7 mouse cellular contexts compared by ENCODE assay signal in the genomic region with DNA sequence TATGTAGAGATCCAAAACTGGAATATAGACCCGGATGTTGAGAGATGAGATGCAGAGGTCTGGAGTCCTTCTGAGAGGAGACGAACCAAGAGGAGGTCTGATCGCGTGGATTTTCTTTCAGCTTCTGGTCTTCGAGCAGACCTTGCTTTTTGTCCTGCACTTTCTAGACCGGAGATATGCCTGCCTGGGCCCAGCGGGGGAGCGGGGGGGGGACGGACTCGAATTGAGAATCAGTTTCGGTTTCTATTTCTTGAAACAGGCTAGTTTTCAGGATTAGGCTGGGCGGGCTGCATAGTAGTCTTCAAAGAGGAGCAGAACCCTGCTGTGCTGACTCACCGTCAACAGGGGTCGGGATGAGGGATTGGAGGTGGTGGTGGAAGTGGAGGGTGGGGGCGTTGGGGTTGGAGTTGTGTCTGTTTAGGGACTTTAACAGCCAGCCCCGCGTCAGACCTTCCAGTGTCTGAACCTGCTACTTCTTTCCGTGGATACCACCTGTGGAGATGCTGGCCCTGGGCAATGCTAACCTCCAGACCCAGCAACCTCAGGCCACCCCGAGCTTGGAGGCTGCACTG. TPM values are rescaled to one million over a fixed set of nuclear protein-coding genes. Genes with fewer than 3 reads are reported as not detected.
DNase-seq lines count a peak whose midpoint lies in the region; ATAC-seq and TF ChIP-seq lines count a peak whose summit lies in the region.

Irgm1 (minus strand) TSS at position 483 of the 572 bp plus-strand sequence.

- H3K4me3 ChIP-seq in MEL (ENCODE audit: control insufficient read depth in 1 of 2, insufficient read depth in 1 of 2, low read depth in 2 of 2, low read length in 2 of 2): peak within 1 kb of the TSS; percentile 65 to 86
- H3K4me3 ChIP-seq in bone marrow, adult 2 months (replicated peaks; ENCODE audit: control insufficient read depth, low read depth, low read length): peak within 1 kb of the TSS; percentile 72
- peak within 1 kb of the TSS; percentile 54 for H3K4me3 ChIP-seq in forebrain, embryonic 10.5 days
- H3K4me3 ChIP-seq in heart, postnatal 0 days (ENCODE audit: low read depth, low read length): peak within 1 kb of the TSS; percentile 68

- DNase-seq in MEL (ENCODE audit: low read depth, low spot score): peak; percentile 88
- peak; percentile 44 for DNase-seq in forebrain, embryonic 10.5 days (ENCODE audit: extremely low spot score, low spot score)
- DNase-seq in heart, postnatal 0 days (ENCODE audit: low spot score): peak; percentile 69
- DNase-seq in kidney, postnatal 25 days: peak; percentile 88 to 90
- DNase-seq in lung, postnatal 36 days: peak; percentile 90
- DNase-seq in retina, embryonic 14.5 days (ENCODE audit: low spot score): peak; percentile 54

- H3K27ac ChIP-seq in MEL (ENCODE audit: control insufficient read depth, low read depth, low read length): peak within 1 kb of the TSS; percentile 95
- peak within 1 kb of the TSS; percentile 84 for H3K27ac ChIP-seq in bone marrow, adult 2 months (ENCODE audit: control insufficient read depth, insufficient read depth, low read depth, low read length, poor library complexity)
- H3K27ac ChIP-seq in forebrain, embryonic 10.5 days: peak within 1 kb of the TSS; percentile 73
- peak within 1 kb of the TSS; percentile 90 for H3K27ac ChIP-seq in heart, postnatal 0 days (ENCODE audit: low read depth)

- peaks cover 16% of the 10 kb centered on the region; the same call in 1 of the 2 replicates for H3K79me2 ChIP-seq in MEL (ENCODE audit: control insufficient read depth, insufficient read depth, low read length, poor library complexity)

- TF ChIP-seq POLR2A in MEL (IDR thresholded peaks at IDR 0.05; ENCODE audit: control insufficient read depth in 1 of 2, insufficient read depth in 1 of 2, low read depth in 1 of 2, low read length in 2 of 2, poor library complexity in 1 of 2): peak; percentile 42 to 62; a peak in 2 of 4 replicates
- no peak for TF ChIP-seq POLR2A in bone marrow, adult 2 months (IDR thresholded peaks at IDR 0.05; ENCODE audit: borderline replicate concordance, control insufficient read depth, low read depth, low read length)

- WGBS in bone marrow, adult 2 months: under 1% methylated on average over 19 of the region's 19 CpGs
- 2% methylated on average over 19 of the region's 19 CpGs for WGBS in forebrain, embryonic 10.5 days
- WGBS in heart, postnatal 0 days: under 1% methylated on average over 19 of the region's 19 CpGs

- H3K4me1 ChIP-seq in MEL (ENCODE audit: control insufficient read depth in 1 of 2, insufficient read depth in 2 of 2, low read length in 2 of 2): peaks cover 12 to 35% of the 10 kb centered on the region in 2 experiments
- no peaks in the 10 kb centered on the region; the same call in 1 of the 2 replicates for H3K4me1 ChIP-seq in bone marrow, adult 2 months (ENCODE audit: control insufficient read depth, insufficient read depth, low read length)
- peaks cover 21% of the 10 kb centered on the region for H3K4me1 ChIP-seq in forebrain, embryonic 10.5 days
- peaks cover 14% of the 10 kb centered on the region for H3K4me1 ChIP-seq in heart, postnatal 0 days (ENCODE audit: control insufficient read depth, insufficient read depth)

- peak in 1 of 2 experiments; percentile 14; a peak in 2 of 4 replicates for TF ChIP-seq EP300 in MEL (IDR thresholded peaks at IDR 0.05; ENCODE audit: low read depth in 1 of 2, low read length in 2 of 2)
- TF ChIP-seq EP300 in heart, postnatal 0 days (IDR thresholded peaks at IDR 0.05; ENCODE audit: low read depth): no peak

- H3K9me3 ChIP-seq in MEL (replicated peaks; ENCODE audit: insufficient read depth, low read length): no peaks in the 10 kb centered on the region
- H3K9me3 ChIP-seq in forebrain, embryonic 10.5 days: no peaks in the 10 kb centered on the region
- no peaks in the 10 kb centered on the region for H3K9me3 ChIP-seq in heart, postnatal 0 days (replicated peaks; ENCODE audit: control insufficient read depth, low read length)

- H3K36me3 ChIP-seq in MEL (ENCODE audit: control insufficient read depth in 1 of 2, insufficient read depth in 2 of 2, low read length in 2 of 2): peaks cover 0 to 23% of the 10 kb centered on the region in 2 experiments; a peak in 2 of 4 replicates
- H3K36me3 ChIP-seq in forebrain, embryonic 10.5 days (replicated peaks): no peaks in the 10 kb centered on the region
- H3K36me3 ChIP-seq in heart, postnatal 0 days (replicated peaks; ENCODE audit: control insufficient read depth, insufficient read depth, low read length): peaks cover 9% of the 10 kb centered on the region

- no peak for TF ChIP-seq RAD21 in MEL (IDR thresholded peaks at IDR 0.05; ENCODE audit: low read depth, low read length)

- peak within 1 kb of the TSS; percentile 88 for H3K4me2 ChIP-seq in heart, postnatal 0 days (ENCODE audit: low read depth, low read length)

- H3K9ac ChIP-seq in MEL (ENCODE audit: control insufficient read depth, low read depth, low read length, poor library complexity, severe bottlenecking): peak within 1 kb of the TSS; percentile 89
- peak within 1 kb of the TSS; percentile 73 for H3K9ac ChIP-seq in heart, postnatal 0 days (replicated peaks; ENCODE audit: low read depth, low read length)

- no peaks in the 10 kb centered on the region for H3K27me3 ChIP-seq in MEL (ENCODE audit: control insufficient read depth in 1 of 2, insufficient read depth in 2 of 2, low read length in 2 of 2)
- peaks cover 43% of the 10 kb centered on the region for H3K27me3 ChIP-seq in forebrain, embryonic 10.5 days (ENCODE audit: poor library complexity, severe bottlenecking)
- 0 out of 2 replicates have a peak, but pooled peaks cover 4% of the 10 kb centered on the region for H3K27me3 ChIP-seq in heart, postnatal 0 days (ENCODE audit: control insufficient read depth, insufficient read depth, low read length)

- ATAC-seq in heart, postnatal 0 days (ENCODE audit: insufficient read depth, low read depth): peak; percentile 71

- TF ChIP-seq CTCF in MEL (IDR thresholded peaks at IDR 0.05 in 2 of 3, conservative IDR thresholded peaks at IDR 0.05 in 1 of 3; ENCODE audit: control insufficient read depth in 1 of 3, insufficient read depth in 1 of 3, low read depth in 2 of 3, low read length in 3 of 3, poor library complexity in 1 of 3, severe bottlenecking in 1 of 3): peak in 1 of 3 experiments; percentile 14; a peak in 1 of 6 replicates
- no peak for TF ChIP-seq CTCF in bone marrow, adult 2 months (IDR thresholded peaks at IDR 0.05; ENCODE audit: control insufficient read depth, insufficient read depth, low read length)
- TF ChIP-seq CTCF in heart, postnatal 0 days (IDR thresholded peaks at IDR 0.05; ENCODE audit: low read depth): peak; percentile 30; the same call in 1 of the 2 replicates

TF ChIP-seq in MEL, 35 proteins besides CTCF, POLR2A, EP300 and RAD21:
- peak; percentile 81; the same call in 1 of the 2 replicates for TF ChIP-seq MAZ (IDR thresholded peaks at IDR 0.05; ENCODE audit: low read depth, low read length)
- TF ChIP-seq TBP (IDR thresholded peaks at IDR 0.05; ENCODE audit: low read depth, low read length): peak; percentile 51; the same call in 1 of the 2 replicates
- TF ChIP-seq ELF1 (IDR thresholded peaks at IDR 0.05; ENCODE audit: low read depth, low read length): peak; percentile 54; the same call in 1 of the 2 replicates
- TF ChIP-seq POLR2AphosphoS2 (IDR thresholded peaks at IDR 0.05; ENCODE audit: low read length): 0 out of 2 replicates have a peak, but pooled peaks have one; percentile 10
- 0 out of 2 replicates have a peak, but pooled peaks have one; percentile 0 for TF ChIP-seq ZMIZ1 (IDR thresholded peaks at IDR 0.05; ENCODE audit: low read depth, low read length)
- TF ChIP-seq MAX (IDR thresholded peaks at IDR 0.05; ENCODE audit: low read length): peak; percentile 3; the same call in 1 of the 2 replicates
- peak; percentile 7; the same call in 1 of the 2 replicates for TF ChIP-seq MYB (IDR thresholded peaks at IDR 0.05; ENCODE audit: low read depth, low read length)
- TF ChIP-seq MAFK (IDR thresholded peaks at IDR 0.05; ENCODE audit: borderline replicate concordance, low read depth, low read length): 0 out of 2 replicates have a peak, but pooled peaks have one; percentile 8
- peak; percentile 93 for TF ChIP-seq ETS1 (IDR thresholded peaks at IDR 0.05; ENCODE audit: low read depth, low read length)
- TF ChIP-seq GATA1 (IDR thresholded peaks at IDR 0.05; ENCODE audit: low read depth, low read length): no peak
- peak; percentile 31 for TF ChIP-seq MXI1 (IDR thresholded peaks at IDR 0.05; ENCODE audit: low read depth, low read length)
- TF ChIP-seq POLR2AphosphoS5 (IDR thresholded peaks at IDR 0.05; ENCODE audit: borderline replicate concordance, low read depth, low read length): no peak
- TF ChIP-seq CHD2 (IDR thresholded peaks at IDR 0.05; ENCODE audit: low read length): no peak
- TF ChIP-seq RCOR1 (IDR thresholded peaks at IDR 0.05; ENCODE audit: low read depth, low read length): 0 out of 2 replicates have a peak, but pooled peaks have one; percentile 9
- TF ChIP-seq HCFC1 (IDR thresholded peaks at IDR 0.05; ENCODE audit: low read depth, low read length): 0 out of 2 replicates have a peak, but pooled peaks have one; percentile 39
- TF ChIP-seq NELFE (IDR thresholded peaks at IDR 0.05; ENCODE audit: low read depth, low read length): no peak; the same call in 1 of the 2 replicates
- peak; percentile 10; the same call in 1 of the 2 replicates for TF ChIP-seq CHD1 (IDR thresholded peaks at IDR 0.05; ENCODE audit: low read depth, low read length)
- TF ChIP-seq USF1 (IDR thresholded peaks at IDR 0.05; ENCODE audit: low read depth, low read length): no peak
- TF ChIP-seq MYC (IDR thresholded peaks at IDR 0.05; ENCODE audit: low read depth, low read length): 0 out of 2 replicates have a peak, but pooled peaks have one; percentile 30
- 0 out of 2 replicates have a peak, but pooled peaks have one; percentile 39 for TF ChIP-seq TCF12 (IDR thresholded peaks at IDR 0.05; ENCODE audit: low read depth, low read length)

RNA-seq across cellular contexts. Expression of gene Irgm1, which starts in this region (rescaled TPM):
- total RNA-seq in MEL (2012; rRNA removed): 7.5 and 10.7 TPM in 2 replicates
- polyA plus RNA-seq in MEL (2012; ENCODE audit: insufficient read depth in 1 of 2, insufficient read length in 2 of 2, low read depth in 1 of 2, low replicate concordance in 2 of 2, missing spikeins in 1 of 2): 10 to 100 TPM in 1 of 2 experiments, not detected in 1; 10.0 TPM
- 15.8 and 21.3 TPM in 2 replicates for polyA plus RNA-seq in bone marrow, adult 2 months (2011; ENCODE audit: insufficient read depth, insufficient read length, low replicate concordance, missing spikeins)
- polyA plus RNA-seq in forebrain, embryonic 10.5 days (2016; fragmentation: Nextera tagmentation; extraction: Ambion mirVana): 1.2 and 1.6 TPM in 2 replicates
- total RNA-seq in heart, postnatal 0 days (2014; rRNA removed; ENCODE audit: low replicate concordance): 23.0 and 34.7 TPM in 2 replicates
- 13.8 and 15.0 TPM in 2 replicates for polyA plus RNA-seq in heart, postnatal 0 days (2015; fragmentation: Nextera tagmentation; extraction: Ambion mirVana)

Comparison
In these comparisons a context has a peak if more than half of its experiments do, and no peak if none do; other contexts are left out.
1. Peak in every context shown above with its lines: DNase-seq, ATAC-seq, H3K4me3 ChIP-seq and H3K27ac ChIP-seq.